In the genomic region with DNA sequence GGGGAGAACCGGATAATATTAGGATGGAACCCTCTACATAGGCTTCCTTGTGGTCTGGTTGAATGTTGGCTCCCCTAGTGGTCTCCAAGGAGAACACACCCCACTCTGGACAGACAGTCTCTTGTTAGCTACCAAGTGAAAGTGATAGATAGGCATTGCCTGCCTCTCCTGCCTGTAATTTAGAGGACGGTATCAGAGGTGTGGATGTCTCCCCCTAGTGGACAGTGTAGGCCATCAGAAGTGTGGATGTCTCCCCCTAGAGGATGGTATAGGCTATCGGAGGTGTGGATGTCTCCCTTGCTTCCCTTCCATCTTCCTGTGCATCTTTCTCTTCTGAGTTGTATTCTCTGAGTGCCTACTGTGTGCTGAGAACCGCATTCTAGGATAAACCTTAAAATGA, we compare ENCODE assay signal across 8 mouse cellular contexts. TPM values are rescaled to one million over a fixed set of nuclear protein-coding genes. Genes with fewer than 3 reads are reported as not detected.
DNase-seq lines count a peak whose midpoint lies in the region; ATAC-seq lines count a peak whose summit lies in the region.

No protein-coding gene starts in this region.

- no peaks in the 10 kb centered on the region for H3K4me1 ChIP-seq in forebrain, embryonic 11.5 days (replicated peaks; ENCODE audit: control insufficient read depth, insufficient read depth, low read length)
- H3K4me1 ChIP-seq in hindbrain, embryonic 14.5 days (replicated peaks; ENCODE audit: control insufficient read depth, insufficient read depth, low read length): 0 out of 2 replicates have a peak, but pooled peaks cover 3% of the 10 kb centered on the region

- intact Hi-C loops in heart, postnatal 25 days (cut with DNase I): no loop called here

- H3K36me3 ChIP-seq in forebrain, embryonic 11.5 days (ENCODE audit: control insufficient read depth, insufficient read depth, low read length): no peaks in the 10 kb centered on the region
- no peaks in the 10 kb centered on the region for H3K36me3 ChIP-seq in hindbrain, embryonic 14.5 days (replicated peaks; ENCODE audit: control insufficient read depth, insufficient read depth)

- no peaks in the 10 kb centered on the region for H3K9me3 ChIP-seq in forebrain, embryonic 11.5 days (ENCODE audit: control insufficient read depth, low read length)
- no peaks in the 10 kb centered on the region for H3K9me3 ChIP-seq in hindbrain, embryonic 14.5 days (ENCODE audit: control insufficient read depth, low read length)

- no peak overlapping the region for H3K4me3 ChIP-seq in forebrain, embryonic 11.5 days (ENCODE audit: low read depth, low read length)
- H3K4me3 ChIP-seq in hindbrain, embryonic 14.5 days (replicated peaks; ENCODE audit: low read length): no peak overlapping the region

- no peak overlapping the region for H3K27ac ChIP-seq in forebrain, embryonic 11.5 days (ENCODE audit: low read depth, low read length)
- no peak overlapping the region for H3K27ac ChIP-seq in hindbrain, embryonic 14.5 days

- H3K9ac ChIP-seq in forebrain, embryonic 11.5 days (ENCODE audit: low read length): no peak overlapping the region
- no peak overlapping the region for H3K9ac ChIP-seq in hindbrain, embryonic 14.5 days

- no peak for ATAC-seq in forebrain, embryonic 11.5 days (replicated peaks; ENCODE audit: low FRiP score)
- ATAC-seq in hindbrain, embryonic 14.5 days (ENCODE audit: low FRiP score): peak; percentile 34; the same call in 1 of the 2 replicates

- no peaks in the 10 kb centered on the region for H3K27me3 ChIP-seq in forebrain, embryonic 11.5 days (ENCODE audit: control insufficient read depth, insufficient read depth, low read length)
- no peaks in the 10 kb centered on the region for H3K27me3 ChIP-seq in hindbrain, embryonic 14.5 days (ENCODE audit: control insufficient read depth, insufficient read depth, low read length)

- DNase-seq in heart, adult 18-20 months: peak; percentile 60 to 65
- no peak for DNase-seq in heart, postnatal 25 days (ENCODE audit: low spot score)
- DNase-seq in c-Kit-negative CD71-positive TER-119-positive erythroid progenitor cells, embryonic 14.5 days (ENCODE audit: low read depth, low spot score): peak; percentile 66
- DNase-seq in forebrain, embryonic 11.5 days (ENCODE audit: low spot score): peak; percentile 76
- peak; percentile 77 for DNase-seq in hindbrain, embryonic 14.5 days (ENCODE audit: low spot score)
- peak; percentile 25 to 51 for DNase-seq in layer of hippocampus, postnatal 25 days (ENCODE audit: extremely low spot score in 1 of 2, low spot score in 1 of 2)
- DNase-seq in lung, postnatal 4 days: peak; percentile 62 to 82
- peak; percentile 36 for DNase-seq in right cerebral cortex, postnatal 25 days

- WGBS in forebrain, embryonic 11.5 days: 19% methylated on average over 4 of the region's 4 CpGs
- WGBS in hindbrain, embryonic 14.5 days: 28% methylated on average over 4 of the region's 4 CpGs

- H3K4me2 ChIP-seq in forebrain, embryonic 11.5 days (ENCODE audit: low read depth, low read length, severe bottlenecking): no peak overlapping the region
- no peak overlapping the region for H3K4me2 ChIP-seq in hindbrain, embryonic 14.5 days (replicated peaks)

RNA-seq across cellular contexts. Expression of gene Ddost, which starts 21.7 kb away (rescaled TPM):
- total RNA-seq in heart, adult 18-20 months (2021): 10 to 100 TPM; 58.2 to 61.6 TPM
- 10 to 100 TPM; 63.6 to 68.4 TPM for total RNA-seq in heart, postnatal 25 days (2021)
- polyA plus RNA-seq in forebrain, embryonic 11.5 days (2014; fragmentation: Nextera tagmentation; extraction: Ambion mirVana): 200 and 227 TPM in 2 replicates
- 197 and 208 TPM in 2 replicates for polyA plus RNA-seq in hindbrain, embryonic 14.5 days (2014; fragmentation: Nextera tagmentation; extraction: Ambion mirVana)
- total RNA-seq in layer of hippocampus, postnatal 25 days (2021): 100 to 1,000 TPM in 1 of 2 experiments, 10 to 100 TPM in 1; 92.3 to 104 TPM

RNA-seq across cellular contexts. Expression of gene Kif17, which starts 32.6 kb away (rescaled TPM):
- total RNA-seq in heart, adult 18-20 months (2021): under 1 TPM; 0.17 to 0.26 TPM
- under 1 TPM; 0.13 to 0.22 TPM for total RNA-seq in heart, postnatal 25 days (2021)
- 0.24 TPM in 1 of 2 replicates, not detected in the other for polyA plus RNA-seq in forebrain, embryonic 11.5 days (2014; fragmentation: Nextera tagmentation; extraction: Ambion mirVana)
- 2.7 and 3.2 TPM in 2 replicates for polyA plus RNA-seq in hindbrain, embryonic 14.5 days (2014; fragmentation: Nextera tagmentation; extraction: Ambion mirVana)
- total RNA-seq in layer of hippocampus, postnatal 25 days (2021): 10 to 100 TPM; 19.0 to 19.8 TPM

RNA-seq across cellular contexts. Expression of gene Sh2d5, which starts 32.6 kb away (rescaled TPM):
- not detected for total RNA-seq in heart, adult 18-20 months (2021)
- total RNA-seq in heart, postnatal 25 days (2021): under 1 TPM in 1 of 2 experiments, not detected in 1; 0.25 TPM
- polyA plus RNA-seq in forebrain, embryonic 11.5 days (2014; fragmentation: Nextera tagmentation; extraction: Ambion mirVana): 0.37 and 0.63 TPM in 2 replicates
- 12.0 and 13.1 TPM in 2 replicates for polyA plus RNA-seq in hindbrain, embryonic 14.5 days (2014; fragmentation: Nextera tagmentation; extraction: Ambion mirVana)
- total RNA-seq in layer of hippocampus, postnatal 25 days (2021): 10 to 100 TPM; 46.8 to 47.1 TPM

RNA-seq across cellular contexts. Expression of gene Pink1, which starts 43.3 kb away (rescaled TPM):
- 100 to 1,000 TPM; 720 to 812 TPM for total RNA-seq in heart, adult 18-20 months (2021)
- total RNA-seq in heart, postnatal 25 days (2021): 100 to 1,000 TPM; 560 to 591 TPM
- 19.4 and 21.5 TPM in 2 replicates for polyA plus RNA-seq in forebrain, embryonic 11.5 days (2014; fragmentation: Nextera tagmentation; extraction: Ambion mirVana)
- polyA plus RNA-seq in hindbrain, embryonic 14.5 days (2014; fragmentation: Nextera tagmentation; extraction: Ambion mirVana): 53.4 and 57.4 TPM in 2 replicates
- 100 to 1,000 TPM; 222 to 256 TPM for total RNA-seq in layer of hippocampus, postnatal 25 days (2021)

Comparison
In these comparisons a context has a peak if more than half of its experiments do, and no peak if none do; other contexts are left out.
1. RNA of gene Kif17, which starts 32.6 kb away (total RNA-seq): 19.0 to 19.8 TPM in layer of hippocampus, postnatal 25 days; 0.17 to 0.26 TPM in heart, adult 18-20 months and 0.13 to 0.22 TPM in heart, postnatal 25 days; every median in the first group is over 10 times any median in the second.
2. RNA of gene Sh2d5, which starts 32.6 kb away (total RNA-seq): 46.8 to 47.1 TPM in layer of hippocampus, postnatal 25 days; 0.25 TPM in heart, postnatal 25 days and not detected in heart, adult 18-20 months; every median in the first group is over 10 times any median in the second.